Mouse (Mus musculus) CH12.LX (cell line): ENCODE data around the gene Ndufaf7. TPM values are rescaled to one million over a fixed set of nuclear protein-coding genes. Genes with fewer than 3 reads are reported as not detected.

Source experiments
- DNase-seq: peaks from one replicate; pipeline ENCODE4 v3.0.0-alpha.2; 2013; ENCODE audit errors: extremely low read depth
- H3K27ac ChIP-seq: 2 replicates; pipeline ENCODE4 v1.5.1; 2012; ENCODE audit warnings: low read depth, mild to moderate bottlenecking, control low read depth, moderate library complexity; ENCODE audit not compliant: insufficient read depth
- H3K27me3 ChIP-seq: replicated peaks from 2 replicates; pipeline ENCODE3; 2012; ENCODE audit warnings: inconsistent platforms
- H3K36me3 ChIP-seq, 2 experiments: replicated peaks in 1 of 2; 2 replicates each; pipeline versions ENCODE3 to v1.6.1; 2012; ENCODE audit warnings: inconsistent platforms in 1 of 2, low read length in 1 of 2, mild to moderate bottlenecking in 1 of 2, mixed read lengths in 1 of 2, moderate library complexity in 1 of 2; ENCODE audit not compliant: control insufficient read depth in 1 of 2, insufficient read depth in 1 of 2
- H3K4me1 ChIP-seq, 2 experiments: 2 replicates each; pipeline ENCODE4 v1.6.1; 2012; ENCODE audit warnings: inconsistent platforms in 1 of 2, moderate library complexity in 1 of 2; ENCODE audit not compliant: insufficient read depth in 2 of 2, control insufficient read depth in 1 of 2
- H3K4me2 ChIP-seq: 2 replicates; pipeline ENCODE4 v1.6.1; 2012; ENCODE audit warnings: low read depth, mild to moderate bottlenecking, control low read depth; ENCODE audit not compliant: poor library complexity, insufficient read depth, severe bottlenecking
- H3K4me3 ChIP-seq, 3 experiments: fragments of 150-350 bp in 1 of 3; sonication (generic) in 1 of 3; replicated peaks in 1 of 3; 2 replicates each; pipeline versions ENCODE3 to v1.5.1; 2011 to 2012; ENCODE audit warnings: low read depth in 2 of 3, low read length in 2 of 3, mild to moderate bottlenecking in 2 of 3, moderate library complexity in 2 of 3, control low read depth in 1 of 3, improper control_type of control experiment in 1 of 3, inconsistent platforms in 1 of 3, mixed read lengths in 1 of 3; ENCODE audit not compliant: poor library complexity in 1 of 3
- H3K79me2 ChIP-seq: replicated peaks from 2 replicates; pipeline ENCODE4 v1.6.1; 2012; ENCODE audit warnings: mild to moderate bottlenecking, moderate library complexity; ENCODE audit not compliant: control insufficient read depth, poor library complexity, insufficient read depth, severe bottlenecking; ENCODE audit errors: extremely low read depth
- H3K9ac ChIP-seq: 2 replicates; pipeline ENCODE4 v1.6.1; 2012; ENCODE audit warnings: low read depth, mild to moderate bottlenecking, control low read depth, moderate library complexity; ENCODE audit not compliant: insufficient read depth
- H3K9me3 ChIP-seq: replicated peaks from 2 replicates; pipeline ENCODE3; 2012; ENCODE audit warnings: low read length, inconsistent platforms, mixed read lengths
- ELF1 ChIP-seq: IDR thresholded peaks from 2 replicates; pipeline ENCODE4 v1.6.1; 2014; ENCODE audit warnings: low read depth, mild to moderate bottlenecking, inconsistent platforms, low read length, improper control_type of control experiment
- IRF4 ChIP-seq: IDR thresholded peaks from 2 replicates; pipeline ENCODE4 v1.6.1; 2014; ENCODE audit warnings: low read depth, mild to moderate bottlenecking, inconsistent platforms, low read length, improper control_type of control experiment
- JUN ChIP-seq: IDR thresholded peaks from 2 replicates; pipeline ENCODE4 v1.6.1; 2011; ENCODE audit warnings: low read depth, mild to moderate bottlenecking, low read length, improper control_type of control experiment, moderate library complexity; ENCODE audit not compliant: insufficient read depth
- KAT2A ChIP-seq: IDR thresholded peaks from 2 replicates; pipeline ENCODE4 v1.6.1; 2012; ENCODE audit warnings: low read length, improper control_type of control experiment, inconsistent platforms; ENCODE audit not compliant: insufficient replicate concordance
- MAZ ChIP-seq: IDR thresholded peaks from 2 replicates; pipeline ENCODE4 v1.6.1; 2012; ENCODE audit warnings: low read depth, mild to moderate bottlenecking, inconsistent platforms, low read length, improper control_type of control experiment, moderate library complexity
- MYC ChIP-seq: IDR thresholded peaks from 2 replicates; pipeline ENCODE4 v1.6.1; 2011; ENCODE audit warnings: low read depth, mild to moderate bottlenecking, improper control_type of control experiment, low read length
- NELFE ChIP-seq: IDR thresholded peaks from 2 replicates; pipeline ENCODE4 v1.6.1; 2011; ENCODE audit warnings: low read depth, low read length, improper control_type of control experiment
- POLR2A ChIP-seq: IDR thresholded peaks from 2 replicates; pipeline ENCODE4 v1.6.1; 2011; ENCODE audit warnings: low read depth, mild to moderate bottlenecking, improper control_type of control experiment, low read length
- POLR2AphosphoS2 ChIP-seq: IDR thresholded peaks from 2 replicates; pipeline ENCODE4 v1.6.1; 2011; ENCODE audit warnings: low read depth, low read length, improper control_type of control experiment
- RCOR1 ChIP-seq: conservative IDR thresholded peaks from 2 replicates; pipeline ENCODE4 v1.6.1; 2012; ENCODE audit warnings: low read depth, mild to moderate bottlenecking, inconsistent platforms, low read length, improper control_type of control experiment
- SIN3A ChIP-seq: IDR thresholded peaks from 2 replicates; pipeline ENCODE4 v1.6.1; 2012; ENCODE audit warnings: low read length, improper control_type of control experiment, inconsistent platforms
- SMC3 ChIP-seq: IDR thresholded peaks from 2 replicates; pipeline ENCODE4 v1.6.1; 2011; ENCODE audit warnings: low read depth, low read length, improper control_type of control experiment
- TBP ChIP-seq: conservative IDR thresholded peaks from 2 replicates; pipeline ENCODE4 v1.6.1; 2011; ENCODE audit warnings: low read depth, low read length, improper control_type of control experiment
- ZNF384 ChIP-seq: IDR thresholded peaks from 2 replicates; pipeline ENCODE4 v1.6.1; 2012; ENCODE audit warnings: low read depth, low read length, improper control_type of control experiment, inconsistent platforms
- dilution Hi-C: fragments of 300-500 bp; cut with MboI; formaldehyde crosslinking; loops from 2 replicates; pipeline ENCODE4 v1.14.3; 2020; ENCODE audit warnings: low sequenced_read_pairs; ENCODE audit not compliant: extremely low pct_unique_long_range_greater_than_20kb, extremely low pct_ligation_motif_present
- in situ Hi-C: fragments of 300-500 bp; cut with MboI; formaldehyde crosslinking; loops from 3 replicates; pipeline ENCODE4 v1.14.3; 2019; ENCODE audit warnings: low sequenced_read_pairs, low pct_ligation_motif_present, low pct_unique_long_range_greater_than_20kb, mixed read lengths
- polyA plus RNA-seq: library from polyadenylated mRNA; unstranded; fragments of >175 nt; gene quantifications from 2 replicates; pipeline ENCODE4 v1.2.1, GENCODE M21; 2012; ENCODE audit warnings: low read depth; ENCODE audit not compliant: insufficient read length
- total RNA-seq, 2 experiments: library from RNA; depleted of rRNA; stranded (reverse); fragments of 300-350 nt in 1 of 2; fragments of >200 nt in 1 of 2; gene quantifications; 2 replicates each; pipeline ENCODE4 v1.2.3; 2012 to 2014

Ndufaf7 gene
- total and polyA plus RNA-seq, 3 experiments: 41.7 to 54.1 (median 42.4) TPM

DNA sequence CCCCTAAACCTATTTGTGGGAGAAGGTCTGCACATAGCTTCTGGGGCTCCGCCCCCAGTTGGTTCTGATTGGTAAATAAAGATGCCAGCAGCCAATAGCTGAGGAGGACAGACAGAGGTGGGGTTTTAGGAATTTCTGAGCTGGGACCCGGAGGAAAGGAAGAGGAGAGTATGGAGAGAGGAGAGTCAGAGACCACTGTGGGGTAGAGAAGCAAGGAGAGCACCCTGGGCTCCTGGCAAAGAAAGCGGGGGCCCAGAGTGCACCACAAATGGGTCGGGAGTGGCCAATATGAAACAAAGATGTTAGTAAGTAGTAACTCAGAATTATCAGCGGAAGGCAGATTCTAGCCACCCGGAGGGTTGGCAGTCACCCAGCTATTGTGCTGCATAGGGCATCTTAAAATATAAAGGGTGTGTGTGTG lies 24.1 kb upstream of the Ndufaf7 start:
- no peak overlapping the region for H3K27ac ChIP-seq
- no peak for DNase-seq
- no peak for TF ChIP-seq MYC
- no peak for TF ChIP-seq POLR2AphosphoS2
- no peak for TF ChIP-seq SMC3
- no peak for TF ChIP-seq SIN3A
- no peak for TF ChIP-seq POLR2A
- no peak for TF ChIP-seq IRF4
- TF ChIP-seq TBP: no peak
- no peak for TF ChIP-seq NELFE
- no peaks in the 10 kb centered on the region for H3K9me3 ChIP-seq
- H3K27me3 ChIP-seq: no peaks in the 10 kb centered on the region
- dilution Hi-C loops (no loop called here), in situ Hi-C loops (no loop called here)
- H3K4me3 ChIP-seq: no peak overlapping the region
- peaks cover 4 to 5% of the 10 kb centered on the region in 2 experiments for H3K36me3 ChIP-seq
- no peak overlapping the region for H3K4me2 ChIP-seq
- H3K4me1 ChIP-seq: peaks cover 2 to 14% of the 10 kb centered on the region in 2 experiments; a peak in 2 of 4 replicates
- H3K9ac ChIP-seq: no peak overlapping the region
- no peaks in the 10 kb centered on the region for H3K79me2 ChIP-seq

DNA sequence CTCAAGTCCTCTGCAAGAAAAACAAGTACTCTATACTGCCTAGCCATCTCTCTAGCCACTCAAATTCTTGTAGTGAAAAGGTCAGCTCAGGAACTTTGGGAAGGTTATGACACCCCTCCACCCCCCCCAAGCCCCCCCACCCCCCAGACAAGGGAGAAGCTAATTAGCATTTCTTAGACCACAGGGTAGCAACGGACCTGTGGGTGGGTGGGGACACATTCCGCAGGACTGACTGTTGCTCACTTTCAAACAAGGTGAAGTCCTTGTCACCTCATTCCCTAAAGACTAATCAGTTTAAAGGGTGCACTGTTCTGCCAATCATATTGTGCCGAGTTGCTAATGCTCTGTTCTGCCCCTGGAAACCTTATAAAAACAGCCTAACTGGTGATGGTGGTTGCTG lies 23.0 kb upstream of the Ndufaf7 start:
- Histone ChIP-seq H3K27ac (no peak overlapping the region), H3K9me3 (no peaks in the 10 kb centered on the region), H3K4me1 (peaks cover 2 to 17% of the 10 kb centered on the region in 2 experiments; a peak in 2 of 4 replicates), H3K27me3 (no peaks in the 10 kb centered on the region), H3K4me3 (no peak overlapping the region), H3K79me2 (no peaks in the 10 kb centered on the region), H3K36me3 (peaks cover 10 to 14% of the 10 kb centered on the region in 2 experiments), H3K9ac (no peak overlapping the region), H3K4me2 (no peak overlapping the region)
- dilution Hi-C loops: no loop called here
- DNase-seq: no peak
- in situ Hi-C loops: no loop called here
- no peak for TF ChIP-seq ZNF384
- no peak for TF ChIP-seq ELF1
- TF ChIP-seq JUN: no peak
- no peak for TF ChIP-seq KAT2A
- TF ChIP-seq RCOR1: no peak

DNA sequence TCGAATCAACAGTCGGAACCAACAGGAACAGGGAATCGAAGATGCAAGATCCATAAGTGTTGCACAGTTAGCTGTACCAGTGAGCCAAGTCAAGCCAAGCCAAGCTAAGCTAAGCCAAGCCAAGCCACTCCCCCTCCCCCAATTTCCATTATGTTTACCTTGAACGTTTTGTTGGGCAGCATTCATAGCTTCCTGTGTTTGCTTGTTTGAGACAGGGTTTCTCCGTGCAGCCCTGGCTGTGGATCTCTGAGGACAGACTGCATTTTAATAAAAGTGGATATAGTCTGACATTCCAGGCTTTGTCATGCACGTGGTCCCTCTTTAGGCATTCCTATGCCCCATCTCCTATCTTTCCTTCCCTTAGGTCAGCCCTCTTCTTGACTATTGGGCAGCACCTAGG lies 21.2 kb upstream of the Ndufaf7 start:
- Histone ChIP-seq H3K4me1 (peaks cover 2 to 17% of the 10 kb centered on the region in 2 experiments; a peak in 2 of 4 replicates), H3K9ac (peak overlapping the region; percentile 76), H3K27ac (peak overlapping the region; percentile 56; the same call in 1 of the 2 replicates), H3K36me3 (peaks cover 23 to 28% of the 10 kb centered on the region in 2 experiments), H3K9me3 (no peaks in the 10 kb centered on the region), H3K79me2 (no peaks in the 10 kb centered on the region), H3K27me3 (no peaks in the 10 kb centered on the region), H3K4me2 (peak overlapping the region; percentile 76), H3K4me3 (peak overlapping the region; percentile 74 to 91 (median 84))
- in situ Hi-C loops: loop anchor here (5.0 kb wide), 1 partner anchor 33 kb away; the partner anchor contains the start of gene Eif2ak2
- 0 out of 2 replicates have a peak, but pooled peaks have one; percentile 10 for TF ChIP-seq MYC
- no peak for TF ChIP-seq MAZ
- peak; percentile 3; the same call in 1 of the 2 replicates for TF ChIP-seq SIN3A
- dilution Hi-C loops: no loop called here
- DNase-seq: no peak
